8 mouse cellular contexts compared by ENCODE assay signal in the genomic region with DNA sequence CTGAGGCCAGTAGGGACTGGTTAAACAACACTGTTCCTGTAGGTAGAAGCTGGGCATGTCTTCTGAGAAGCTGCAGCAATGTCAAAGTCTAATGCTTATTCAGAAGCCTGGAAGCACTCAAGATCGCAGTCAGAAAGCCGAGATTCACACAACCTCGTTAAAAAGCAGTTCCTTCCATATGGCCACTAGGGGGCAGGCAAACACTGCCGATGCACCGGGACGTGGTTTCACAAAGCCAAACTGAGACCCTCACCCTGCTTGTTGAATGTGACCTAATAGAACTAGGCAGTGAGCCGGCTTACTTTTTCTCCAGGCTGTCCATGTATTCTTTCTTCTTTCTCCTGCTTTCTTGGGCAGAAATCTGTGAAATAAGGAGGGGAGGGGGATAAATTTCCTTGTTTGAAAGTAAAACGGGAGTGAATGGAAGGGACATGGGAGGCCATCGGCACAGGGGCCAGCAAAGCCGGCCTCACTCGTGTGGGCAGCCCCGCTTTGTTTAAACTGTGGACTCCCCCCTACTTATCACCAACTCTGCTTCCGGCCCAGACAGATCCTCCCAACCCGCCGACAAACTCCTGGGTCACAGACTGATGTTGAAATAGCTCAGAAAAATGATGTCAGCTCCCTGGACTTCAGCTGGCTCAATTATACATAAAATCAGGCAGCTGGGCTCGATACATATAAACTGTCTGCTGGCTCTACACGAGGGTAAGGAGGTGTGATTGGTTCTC. TPM values are rescaled to one million over a fixed set of nuclear protein-coding genes. Genes with fewer than 3 reads are reported as not detected.
DNase-seq lines count a peak whose midpoint lies in the region; ATAC-seq and TF ChIP-seq lines count a peak whose summit lies in the region.

No protein-coding gene starts in this region.

- peak; percentile 94 for DNase-seq in brain, embryonic 14.5 days (ENCODE audit: low read depth)
- DNase-seq in kidney, postnatal 0 days (ENCODE audit: low spot score), result peak; percentile 95
- DNase-seq in liver, embryonic 14.5 days (ENCODE audit: low read depth in 3 of 3, low spot score in 3 of 3), result peak; percentile 11 to 40 (median 30)

- no peak for TF ChIP-seq EP300 in liver, embryonic 14.5 days (IDR thresholded peaks at IDR 0.05; ENCODE audit: low read depth)

- no peak overlapping the region for H3K4me3 ChIP-seq in embryonic fibroblast, embryonic 13.5 days (ENCODE audit: insufficient read depth, low read length)
- H3K4me3 ChIP-seq in heart, embryonic 15.5 days, result no peak overlapping the region
- no peak overlapping the region for H3K4me3 ChIP-seq in kidney, postnatal 0 days (replicated peaks; ENCODE audit: low read depth, low read length)
- no peak overlapping the region for H3K4me3 ChIP-seq in liver, embryonic 14.5 days (ENCODE audit: insufficient read depth in 1 of 2, low read depth in 2 of 2, low read length in 2 of 2)
- no peak overlapping the region for H3K4me3 ChIP-seq in neural tube, embryonic 12.5 days
- H3K4me3 ChIP-seq in testis, adult 2 months (ENCODE audit: control insufficient read depth, low read depth, low read length), result no peak overlapping the region; the same call in 1 of the 2 replicates

- H3K36me3 ChIP-seq in heart, embryonic 15.5 days, result peaks cover 64% of the 10 kb centered on the region
- peaks cover 41% of the 10 kb centered on the region for H3K36me3 ChIP-seq in kidney, postnatal 0 days (ENCODE audit: insufficient read depth, low read length)
- no peaks in the 10 kb centered on the region for H3K36me3 ChIP-seq in liver, embryonic 14.5 days (replicated peaks; ENCODE audit: control insufficient read depth, insufficient read depth, low read depth)
- H3K36me3 ChIP-seq in neural tube, embryonic 12.5 days, result no peaks in the 10 kb centered on the region
- H3K36me3 ChIP-seq in testis, adult 2 months (ENCODE audit: control insufficient read depth, insufficient read depth, low read length), result no peaks in the 10 kb centered on the region

- TF ChIP-seq POLR2A in brain, embryonic 14.5 days (IDR thresholded peaks at IDR 0.05; ENCODE audit: borderline replicate concordance, extremely low read depth, insufficient read depth, insufficient read length, poor library complexity, severe bottlenecking), result no peak
- TF ChIP-seq POLR2A in embryonic fibroblast, embryonic 13.5 days (IDR thresholded peaks at IDR 0.05; ENCODE audit: low read depth, low read length), result no peak
- TF ChIP-seq POLR2A in testis, adult 2 months (IDR thresholded peaks at IDR 0.05; ENCODE audit: control insufficient read depth, low read depth, low read length), result no peak

- WGBS in heart, embryonic 15.5 days, result 11% methylated on average over 17 of the region's 17 CpGs
- WGBS in kidney, postnatal 0 days, result 14% methylated on average over 17 of the region's 17 CpGs
- 21% methylated on average over 17 of the region's 17 CpGs for WGBS in liver, embryonic 14.5 days (ENCODE audit: insufficient replicate concordance)
- WGBS in neural tube, embryonic 12.5 days, result 38% methylated on average over 17 of the region's 17 CpGs

- H3K27ac ChIP-seq in embryonic fibroblast, embryonic 13.5 days (ENCODE audit: insufficient read depth, low read length), result peak overlapping the region; percentile 89
- peak overlapping the region; percentile 83 for H3K27ac ChIP-seq in heart, embryonic 15.5 days
- peak overlapping the region; percentile 72 for H3K27ac ChIP-seq in kidney, postnatal 0 days
- no peak overlapping the region for H3K27ac ChIP-seq in liver, embryonic 14.5 days
- no peak overlapping the region for H3K27ac ChIP-seq in neural tube, embryonic 12.5 days
- H3K27ac ChIP-seq in testis, adult 2 months (ENCODE audit: control insufficient read depth, insufficient read depth, low read depth, low read length), result no peak overlapping the region

- TF ChIP-seq CTCF in brain, embryonic 14.5 days (IDR thresholded peaks at IDR 0.05; ENCODE audit: borderline replicate concordance, extremely low read depth, insufficient read depth, insufficient read length), result peak; percentile 97
- peak; percentile 86; the same call in 1 of the 2 replicates for TF ChIP-seq CTCF in embryonic fibroblast, embryonic 13.5 days (IDR thresholded peaks at IDR 0.05; ENCODE audit: borderline replicate concordance, insufficient read depth, low read length)
- TF ChIP-seq CTCF in kidney, postnatal 0 days (IDR thresholded peaks at IDR 0.05; ENCODE audit: low read depth), result peak; percentile 99
- TF ChIP-seq CTCF in liver, embryonic 14.5 days (IDR thresholded peaks at IDR 0.05; ENCODE audit: low read depth), result peak; percentile 90
- TF ChIP-seq CTCF in testis, adult 2 months (IDR thresholded peaks at IDR 0.05; ENCODE audit: control insufficient read depth, insufficient read depth, insufficient replicate concordance, low read depth, low read length), result peak; percentile 92

- no peak overlapping the region for H3K9ac ChIP-seq in heart, embryonic 15.5 days
- H3K9ac ChIP-seq in kidney, postnatal 0 days (ENCODE audit: low read depth, low read length), result peak overlapping the region; percentile 28; the same call in 1 of the 2 replicates
- H3K9ac ChIP-seq in liver, embryonic 14.5 days (replicated peaks), result no peak overlapping the region
- no peak overlapping the region for H3K9ac ChIP-seq in neural tube, embryonic 12.5 days

- no peaks in the 10 kb centered on the region for H3K9me3 ChIP-seq in heart, embryonic 15.5 days (replicated peaks)
- H3K9me3 ChIP-seq in kidney, postnatal 0 days (replicated peaks; ENCODE audit: low read length), result no peaks in the 10 kb centered on the region
- H3K9me3 ChIP-seq in liver, embryonic 14.5 days (ENCODE audit: control insufficient read depth, low read length), result no peaks in the 10 kb centered on the region
- no peaks in the 10 kb centered on the region for H3K9me3 ChIP-seq in neural tube, embryonic 12.5 days

- H3K4me2 ChIP-seq in heart, embryonic 15.5 days, result peak overlapping the region; percentile 25
- peak overlapping the region; percentile 26 for H3K4me2 ChIP-seq in kidney, postnatal 0 days (ENCODE audit: low read length)
- peak overlapping the region; percentile 39; the same call in 1 of the 2 replicates for H3K4me2 ChIP-seq in liver, embryonic 14.5 days (ENCODE audit: low read depth)
- H3K4me2 ChIP-seq in neural tube, embryonic 12.5 days (replicated peaks), result no peak overlapping the region

- peak; percentile 71 for ATAC-seq in CD4-positive, CD25-positive, alpha-beta regulatory T cell, adult 4 months
- ATAC-seq in heart, embryonic 15.5 days (replicated peaks; ENCODE audit: insufficient number of reproducible peaks, insufficient read depth, low FRiP score, low read depth), result peak; percentile 71
- ATAC-seq in kidney, postnatal 0 days (replicated peaks; ENCODE audit: low FRiP score, low read depth), result 0 out of 2 replicates have a peak, but pooled peaks have one; percentile 37
- no peak for ATAC-seq in liver, embryonic 14.5 days (ENCODE audit: insufficient read depth)
- ATAC-seq in neural tube, embryonic 12.5 days (ENCODE audit: low FRiP score, low read depth), result peak; percentile 30; the same call in 1 of the 2 replicates

- H3K27me3 ChIP-seq in heart, embryonic 15.5 days, result no peaks in the 10 kb centered on the region
- H3K27me3 ChIP-seq in kidney, postnatal 0 days (ENCODE audit: insufficient read depth, low read length), result no peaks in the 10 kb centered on the region
- H3K27me3 ChIP-seq in liver, embryonic 14.5 days (ENCODE audit: control insufficient read depth, insufficient read depth, low read length), result no peaks in the 10 kb centered on the region
- H3K27me3 ChIP-seq in neural tube, embryonic 12.5 days (replicated peaks), result no peaks in the 10 kb centered on the region
- H3K27me3 ChIP-seq in testis, adult 2 months (ENCODE audit: control insufficient read depth, insufficient read depth, low read length), result no peaks in the 10 kb centered on the region

- H3K4me1 ChIP-seq in embryonic fibroblast, embryonic 13.5 days (ENCODE audit: control insufficient read depth, insufficient read depth, low read length), result peaks cover 11% of the 10 kb centered on the region
- peaks cover 29% of the 10 kb centered on the region for H3K4me1 ChIP-seq in heart, embryonic 15.5 days (replicated peaks)
- 0 out of 2 replicates have a peak, but pooled peaks cover 3% of the 10 kb centered on the region for H3K4me1 ChIP-seq in kidney, postnatal 0 days (replicated peaks; ENCODE audit: insufficient read depth, low read length)
- 0 out of 4 replicates have a peak, but pooled peaks cover 0 to 2% of the 10 kb centered on the region in 2 experiments for H3K4me1 ChIP-seq in liver, embryonic 14.5 days (replicated peaks; ENCODE audit: control insufficient read depth in 2 of 2, insufficient read depth in 2 of 2, low read length in 1 of 2)
- no peaks in the 10 kb centered on the region for H3K4me1 ChIP-seq in neural tube, embryonic 12.5 days
- H3K4me1 ChIP-seq in testis, adult 2 months (ENCODE audit: control insufficient read depth, insufficient read depth, low read length), result peaks cover 7% of the 10 kb centered on the region

RNA-seq across cellular contexts. Expression of gene Dgki, which starts 54.6 kb away (rescaled TPM):
- polyA plus RNA-seq in CD4-positive, CD25-positive, alpha-beta regulatory T cell, adult 4 months (2017; shearing (Covaris generic)), result under 1 TPM in 1 of 2 experiments, not detected in 1; 0.19 TPM
- polyA plus RNA-seq in brain, embryonic 14.5 days (2012; rRNA removed), result 4.5 and 6.5 TPM in 2 replicates
- polyA plus RNA-seq in embryonic fibroblast, embryonic 13.5 days (2011; ENCODE audit: insufficient read length, low read depth, missing spikeins), result 0.25 and 0.33 TPM in 2 replicates
- 0.48 and 0.51 TPM in 2 replicates for polyA plus RNA-seq in heart, embryonic 15.5 days (2015; fragmentation: Nextera tagmentation; extraction: Ambion mirVana)
- polyA plus RNA-seq in kidney, postnatal 0 days (2015; fragmentation: Nextera tagmentation; extraction: Ambion mirVana), result 0.76 and 0.85 TPM in 2 replicates
- 0.02 and 0.03 TPM in 2 replicates for polyA plus RNA-seq in liver, embryonic 14.5 days (2012; rRNA removed)
- not detected in 2 replicates for polyA plus RNA-seq in liver, embryonic 14.5 days (2014; fragmentation: Nextera tagmentation; extraction: Ambion mirVana)
- 4.3 and 4.9 TPM in 2 replicates for polyA plus RNA-seq in neural tube, embryonic 12.5 days (2016; fragmentation: Nextera tagmentation; extraction: Ambion mirVana)
- 0.10 and 0.34 TPM in 2 replicates for polyA plus RNA-seq in testis, adult 2 months (2012; rRNA removed)

Comparison
In these comparisons a context has a peak if more than half of its experiments do, and no peak if none do; other contexts are left out.
1. DNase-seq: peak in every context shown above with its lines; median percentile 95 in kidney, postnatal 0 days; 94 in brain, embryonic 14.5 days; 30 in liver, embryonic 14.5 days.
2. H3K27ac ChIP-seq: peak in embryonic fibroblast, embryonic 13.5 days (single experiment), heart, embryonic 15.5 days (single experiment) and kidney, postnatal 0 days (single experiment); none in liver, embryonic 14.5 days (single experiment), neural tube, embryonic 12.5 days (single experiment) and testis, adult 2 months (single experiment).
3. Peak in every context shown above with its lines, with median percentiles within 50 percentile points of each other: CTCF ChIP-seq.